Mouse (Mus musculus) subcutaneous adipose tissue, adult 2 months (tissue): ENCODE data around the gene Ppy. TPM values are rescaled to one million over a fixed set of nuclear protein-coding genes. Genes with fewer than 3 reads are reported as not detected.

Experiments used
- polyA plus RNA-seq: library from polyadenylated mRNA; depleted of rRNA; stranded (reverse); fragments of >200 nt; gene quantifications from 2 replicates; pipeline ENCODE4 v1.2.3, GENCODE M21; 2012; ENCODE audit warnings: low replicate concordance; rRNA removed

Ppy gene
- polyA plus RNA-seq, result not detected in 2 replicates

GRCm38 (mm10) chr11:102101219-102101618 lies at the start of gene Ppy:
Ppy (minus strand) TSS chr11:102101319.

GRCm38 (mm10) chr11:102145471-102146001 lies 44.4 kb upstream of the Ppy start, which contains the start of gene Nags:
Nags (plus strand) TSS chr11:102145513.

DNA sequence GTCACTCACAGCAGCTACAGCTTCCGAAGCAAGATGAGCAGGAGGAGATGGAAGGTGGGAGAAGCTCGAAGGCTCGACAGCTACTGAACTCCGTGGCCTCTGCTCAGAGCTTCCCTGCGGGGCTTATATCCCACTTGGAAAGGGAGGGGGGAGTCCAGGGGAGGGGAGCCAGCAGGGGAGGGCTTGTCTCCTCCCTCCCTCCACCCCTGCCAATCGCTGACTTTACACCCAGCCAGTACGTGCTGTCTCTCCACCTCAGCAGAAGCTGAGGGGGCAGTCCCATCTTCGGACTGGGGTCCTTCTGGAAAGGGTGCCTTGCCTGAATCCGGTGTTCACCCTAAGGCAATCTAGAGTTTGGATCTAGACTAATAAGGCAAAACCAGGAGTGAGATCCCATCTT lies 6.6 kb upstream of the Ppy start, which contains the start of gene Pyy:
Gene Pyy (minus strand): TSS at position 101 of the 400 bp plus-strand sequence.

DNA sequence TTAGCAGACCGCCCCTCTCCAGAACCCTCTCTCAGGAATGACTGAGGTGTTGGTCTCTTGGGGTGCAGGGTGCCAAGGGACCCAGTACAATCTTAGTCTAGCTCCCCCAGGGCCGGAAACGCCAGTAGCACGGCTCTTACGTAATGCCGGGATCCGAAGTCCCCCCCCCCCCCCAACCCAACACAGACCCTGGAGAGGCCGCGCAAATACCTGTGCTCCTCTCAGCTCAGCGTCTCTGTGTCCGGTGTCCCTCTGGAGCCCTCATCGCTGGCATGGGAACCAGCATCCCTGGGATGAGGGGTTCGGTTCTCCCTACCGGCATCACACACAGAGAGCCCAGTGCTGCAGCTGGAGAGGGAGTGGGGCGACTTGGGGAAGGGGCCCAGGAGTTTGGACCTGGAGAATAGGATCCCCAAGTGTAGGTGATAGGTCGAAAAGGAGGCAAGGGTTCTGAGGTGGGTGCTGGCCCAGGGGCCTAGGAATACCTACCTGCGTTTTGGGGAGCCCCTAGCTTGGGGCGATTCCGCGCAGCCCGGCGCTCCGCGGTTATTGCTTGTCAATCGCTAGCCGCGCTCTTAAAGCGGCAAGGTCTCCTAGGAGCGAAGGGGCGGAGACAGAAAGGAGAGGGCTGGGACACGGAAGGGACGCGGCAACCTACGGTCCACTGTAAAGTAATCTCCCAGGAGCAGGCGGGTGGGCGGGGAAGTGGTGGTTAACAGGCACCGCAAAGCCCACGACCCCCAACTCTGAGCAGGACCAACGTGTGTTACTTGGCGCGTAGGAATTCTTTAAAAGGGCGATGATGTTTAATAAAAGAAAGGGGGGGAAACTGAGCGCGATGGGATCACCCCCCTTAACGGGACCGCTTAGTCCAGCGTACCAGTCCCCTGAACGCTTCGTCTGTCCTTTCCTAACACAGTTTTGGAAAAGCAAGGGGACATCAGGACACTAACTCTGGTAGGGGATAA lies 12.9 kb downstream of the Ppy start, which contains the start of gene Mpp2:
Gene Mpp2 (minus strand): TSS at position 585 of the 968 bp plus-strand sequence.

Other genes with a start within 250 kb of the Ppy start
- 3.5 and 6.5 TPM in 2 replicates for gene Meox1, start 206.9 kb downstream of the Ppy start, polyA plus RNA-seq
- gene Sost, start 134.3 kb downstream of the Ppy start, polyA plus RNA-seq, result 0.06 and 0.28 TPM in 2 replicates
- gene Cfap97d1, start 117.0 kb downstream of the Ppy start, polyA plus RNA-seq, result not detected in 2 replicates
- gene Dusp3, start 114.3 kb downstream of the Ppy start, polyA plus RNA-seq, result 104 and 184 TPM in 2 replicates
- 5.0 and 8.7 TPM in 2 replicates for gene Mpp3, start 72.9 kb downstream of the Ppy start, polyA plus RNA-seq
- gene Cd300lg, start 59.8 kb downstream of the Ppy start, polyA plus RNA-seq, result 68.3 and 284 TPM in 2 replicates
- 12.6 and 13.1 TPM in 2 replicates for gene Mpp2, start 12.8 kb downstream of the Ppy start, polyA plus RNA-seq
- gene Pyy, start 6.5 kb upstream of the Ppy start, polyA plus RNA-seq, result not detected in 2 replicates
- gene Nags, start 44.2 kb upstream of the Ppy start, polyA plus RNA-seq, result not detected in 2 replicates
- gene Tmem101, start 55.1 kb upstream of the Ppy start, polyA plus RNA-seq, result 18.7 and 31.1 TPM in 2 replicates
- gene Lsm12, start 84.0 kb upstream of the Ppy start, polyA plus RNA-seq, result 47.8 and 68.5 TPM in 2 replicates
- gene G6pc3, start 88.3 kb upstream of the Ppy start, polyA plus RNA-seq, result 111 and 119 TPM in 2 replicates
- 96.1 and 120 TPM in 2 replicates for gene Hdac5, start 128.8 kb upstream of the Ppy start, polyA plus RNA-seq
- 0.63 and 4.8 TPM in 2 replicates for gene BC030867, start 147.6 kb upstream of the Ppy start, polyA plus RNA-seq
- gene Asb16, start 167.4 kb upstream of the Ppy start, polyA plus RNA-seq, result 0.36 and 0.50 TPM in 2 replicates
- gene Tmub2, start 183.6 kb upstream of the Ppy start, polyA plus RNA-seq, result 64.4 and 68.1 TPM in 2 replicates
- 30.8 and 53.3 TPM in 2 replicates for gene Atxn7l3, start 195.3 kb upstream of the Ppy start, polyA plus RNA-seq
- gene Ubtf, start 218.4 kb upstream of the Ppy start, polyA plus RNA-seq, result 21.4 and 45.7 TPM in 2 replicates